Mouse (Mus musculus) forebrain, embryonic 14.5 days (tissue): Measurements from ENCODE around the gene Dnajb9. TPM values are rescaled to one million over a fixed set of nuclear protein-coding genes. Genes with fewer than 3 reads are reported as not detected.

Experiments
- ATAC-seq: fragments of 200-750 bp; cut with Nextera tagmentation; 2 replicates; pipeline ENCODE4 v1.8.0; 2017; ENCODE audit warnings: mild to moderate bottlenecking, moderate library complexity
- DNase-seq: peaks from one replicate; pipeline ENCODE4 v3.0.0-alpha.2; 2015; ENCODE audit warnings: low spot score
- H3K27ac ChIP-seq: fragments of 300-500 bp; sonication (generic); 2 replicates; pipeline ENCODE4 v1.5.1; 2014; ENCODE audit warnings: low read depth, mild to moderate bottlenecking, control low read depth, low read length, moderate library complexity
- H3K27me3 ChIP-seq: fragments of 300-500 bp; sonication (generic); replicated peaks from 2 replicates; pipeline ENCODE4 v1.6.1; 2014; ENCODE audit warnings: low read length, control low read depth, mixed read lengths; ENCODE audit not compliant: control insufficient read depth, insufficient read depth
- H3K36me3 ChIP-seq: fragments of 300-500 bp; sonication (generic); 2 replicates; pipeline ENCODE4 v1.6.1; 2014; ENCODE audit warnings: low read length, control low read depth; ENCODE audit not compliant: control insufficient read depth, insufficient read depth
- H3K4me1 ChIP-seq: fragments of 300-500 bp; sonication (generic); 2 replicates; pipeline ENCODE4 v1.6.1; 2014; ENCODE audit warnings: antibody characterized with exemption, low read length, control low read depth; ENCODE audit not compliant: control insufficient read depth, insufficient read depth
- H3K4me2 ChIP-seq: fragments of 300-500 bp; sonication (generic); 2 replicates; pipeline ENCODE4 v1.6.1; 2014; ENCODE audit warnings: mild to moderate bottlenecking, control low read depth, low read length
- H3K4me3 ChIP-seq: fragments of 300-500 bp; sonication (generic); 2 replicates; pipeline ENCODE4 v1.5.1; 2014; ENCODE audit warnings: low read depth, low read length, control low read depth
- H3K9ac ChIP-seq: fragments of 300-500 bp; sonication (generic); 2 replicates; pipeline ENCODE4 v1.6.1; 2014; ENCODE audit warnings: mild to moderate bottlenecking, low read length, control low read depth, moderate library complexity
- H3K9me3 ChIP-seq: fragments of 300-500 bp; sonication (generic); replicated peaks from 2 replicates; pipeline ENCODE4 v1.6.1; 2016; ENCODE audit warnings: low read length, control low read depth, mixed read lengths; ENCODE audit not compliant: control insufficient read depth
- WGBS: fragments of 180-500 bp; shearing (Covaris S2); extraction: QIAGEN DNeasy Blood & Tissue Kit; methylation state at CpG from one replicate; pipeline ENCODE4 v1.1.7; 2014; 5-methylcytosine and 5-hydroxymethylcytosine counted together
- polyA plus RNA-seq: library from polyadenylated mRNA; unstranded; fragments of >200 nt; fragmentation: Nextera tagmentation; extraction: Ambion mirVana; gene quantifications from 2 replicates; pipeline ENCODE4 v1.2.1, GENCODE M21; 2014

Gene Dnajb9
- 36.3 and 39.2 TPM in 2 replicates for polyA plus RNA-seq

- under 1% methylated on average over 77 of the region's 77 CpGs for WGBS
- Histone ChIP-seq H3K9me3 (no peaks in the 10 kb centered on the region), H3K4me2 (peak within 1 kb of the TSS; percentile 87), H3K27ac (peak within 1 kb of the TSS; percentile 85), H3K36me3 (peaks cover 7% of the 10 kb centered on the region), H3K4me1 (peaks cover 17% of the 10 kb centered on the region), H3K4me3 (peak within 1 kb of the TSS; percentile 96), H3K27me3 (no peaks in the 10 kb centered on the region), H3K9ac (peak within 1 kb of the TSS; percentile 93)
- DNase-seq = peak; percentile 100
- ATAC-seq = peak; percentile 99
Observed at GRCm38 (mm10) chr12:44209824-44210752, at the start of gene Dnajb9. Gene Dnajb9, minus strand, starts transcription at chr12:44210326.

GRCm38 (mm10) chr12:44248309-44248977 lies 38.3 kb upstream of the Dnajb9 start:
- no peak for ATAC-seq
- WGBS = 86% methylated on average over 9 of the region's 9 CpGs
- no peak overlapping the region for H3K27ac ChIP-seq

GRCm38 (mm10) chr12:44245739-44246138 lies 35.6 kb upstream of the Dnajb9 start:
- Histone ChIP-seq H3K36me3 (no peaks in the 10 kb centered on the region), H3K9me3 (no peaks in the 10 kb centered on the region), H3K4me2 (no peak overlapping the region), H3K27me3 (no peaks in the 10 kb centered on the region), H3K27ac (no peak overlapping the region), H3K4me3 (no peak overlapping the region), H3K4me1 (no peaks in the 10 kb centered on the region), H3K9ac (no peak overlapping the region)
- DNase-seq = no peak
- ATAC-seq = no peak
- WGBS = 82% methylated on average over 3 of the region's 3 CpGs

More at GRCm38 (mm10) chr12:44248309-44248977, 38.3 kb upstream of the Dnajb9 start:
- Histone ChIP-seq H3K27me3 (no peaks in the 10 kb centered on the region), H3K4me2 (no peak overlapping the region), H3K4me1 (no peaks in the 10 kb centered on the region), H3K36me3 (no peaks in the 10 kb centered on the region), H3K9ac (no peak overlapping the region), H3K4me3 (no peak overlapping the region), H3K9me3 (no peaks in the 10 kb centered on the region)
- no peak for DNase-seq

- Histone ChIP-seq H3K9me3 (no peaks in the 10 kb centered on the region), H3K9ac (no peak overlapping the region), H3K27me3 (no peaks in the 10 kb centered on the region), H3K4me2 (no peak overlapping the region), H3K36me3 (no peaks in the 10 kb centered on the region), H3K27ac (no peak overlapping the region), H3K4me3 (no peak overlapping the region), H3K4me1 (no peaks in the 10 kb centered on the region)
- DNase-seq (no peak), ATAC-seq (no peak)
- WGBS = 92% methylated on average over 4 of the region's 4 CpGs
Observed at GRCm38 (mm10) chr12:44242407-44242806, 32.3 kb upstream of the Dnajb9 start.

GRCm38 (mm10) chr12:44241090-44241489 lies 31.0 kb upstream of the Dnajb9 start:
- no peaks in the 10 kb centered on the region for H3K27me3 ChIP-seq
- WGBS = 62% methylated on average over 7 of the region's 7 CpGs
- no peak overlapping the region for H3K4me3 ChIP-seq
- H3K9ac ChIP-seq = no peak overlapping the region
- H3K27ac ChIP-seq = no peak overlapping the region
- no peak overlapping the region for H3K4me2 ChIP-seq
- DNase-seq (no peak), ATAC-seq (no peak)
- H3K4me1 ChIP-seq = no peaks in the 10 kb centered on the region
- no peaks in the 10 kb centered on the region for H3K9me3 ChIP-seq
- no peaks in the 10 kb centered on the region for H3K36me3 ChIP-seq

- H3K4me3 ChIP-seq = no peak overlapping the region
- no peaks in the 10 kb centered on the region for H3K27me3 ChIP-seq
- ATAC-seq (no peak), DNase-seq (no peak)
- no peaks in the 10 kb centered on the region for H3K4me1 ChIP-seq
- H3K27ac ChIP-seq = no peak overlapping the region
- H3K4me2 ChIP-seq = no peak overlapping the region
- H3K36me3 ChIP-seq = no peaks in the 10 kb centered on the region
- no peak overlapping the region for H3K9ac ChIP-seq
- H3K9me3 ChIP-seq = no peaks in the 10 kb centered on the region
- 71% methylated on average over 3 of the region's 3 CpGs for WGBS
Observed at GRCm38 (mm10) chr12:44224650-44225049, 14.5 kb upstream of the Dnajb9 start.

- no peak overlapping the region for H3K4me3 ChIP-seq
- H3K4me2 ChIP-seq = no peak overlapping the region
- H3K36me3 ChIP-seq = no peaks in the 10 kb centered on the region
- 76% methylated on average over 3 of the region's 3 CpGs for WGBS
- no peaks in the 10 kb centered on the region for H3K9me3 ChIP-seq
- H3K4me1 ChIP-seq = no peaks in the 10 kb centered on the region
- H3K27ac ChIP-seq = no peak overlapping the region
- no peak overlapping the region for H3K9ac ChIP-seq
- ATAC-seq (no peak), DNase-seq (no peak)
- no peaks in the 10 kb centered on the region for H3K27me3 ChIP-seq
Observed at GRCm38 (mm10) chr12:44223044-44223443, 12.9 kb upstream of the Dnajb9 start.

GRCm38 (mm10) chr12:44221651-44222356 lies 11.7 kb upstream of the Dnajb9 start:
- DNase-seq (peak; percentile 15), ATAC-seq (peak; percentile 61; the same call in 1 of the 2 replicates)
- 2% methylated on average over 88 of the region's 89 CpGs for WGBS

More at GRCm38 (mm10) chr12:44221651-44222356, 11.7 kb upstream of the Dnajb9 start:
- Histone ChIP-seq H3K27ac (no peak overlapping the region), H3K9ac (peak overlapping the region; percentile 73), H3K4me3 (peak overlapping the region; percentile 55), H3K4me1 (no peaks in the 10 kb centered on the region), H3K9me3 (no peaks in the 10 kb centered on the region), H3K27me3 (no peaks in the 10 kb centered on the region), H3K36me3 (no peaks in the 10 kb centered on the region), H3K4me2 (peak overlapping the region; percentile 79)
